In genomic region chr15:88861772-88862622, GRCm38 (mm10) we compare ENCODE assay signal across 8 mouse cellular contexts. TPM values are rescaled to one million over a fixed set of nuclear protein-coding genes. Genes with fewer than 3 reads are reported as not detected.
DNase-seq lines count a peak whose midpoint lies in the region; ATAC-seq and TF ChIP-seq lines count a peak whose summit lies in the region.

TSS of gene Pim3 (plus strand) at chr15:88862186.

- peak within 1 kb of the TSS; percentile 92 for H3K9ac ChIP-seq in forebrain, postnatal 0 days
- H3K9ac ChIP-seq in lung, embryonic 15.5 days = peak within 1 kb of the TSS; percentile 96

- H3K4me2 ChIP-seq in forebrain, postnatal 0 days (ENCODE audit: low read depth) = peak within 1 kb of the TSS; percentile 81
- H3K4me2 ChIP-seq in lung, embryonic 15.5 days = peak within 1 kb of the TSS; percentile 92

- peaks cover 29% of the 10 kb centered on the region for H3K4me1 ChIP-seq in G1E (ENCODE audit: insufficient read depth, low read depth, low read length)
- peaks cover 9% of the 10 kb centered on the region for H3K4me1 ChIP-seq in forebrain, postnatal 0 days (ENCODE audit: insufficient read depth)
- H3K4me1 ChIP-seq in lung, embryonic 15.5 days = peaks cover 46% of the 10 kb centered on the region

- H3K27me3 ChIP-seq in G1E (ENCODE audit: insufficient read depth, low read length) = peaks cover 9% of the 10 kb centered on the region
- H3K27me3 ChIP-seq in forebrain, postnatal 0 days (ENCODE audit: insufficient read depth, low read length) = no peaks in the 10 kb centered on the region
- H3K27me3 ChIP-seq in lung, embryonic 15.5 days = no peaks in the 10 kb centered on the region

- H3K27ac ChIP-seq in forebrain, postnatal 0 days (ENCODE audit: low read depth, low read length) = peak within 1 kb of the TSS; percentile 99
- H3K27ac ChIP-seq in lung, embryonic 15.5 days = peak within 1 kb of the TSS; percentile 98

- peak; percentile 85 for DNase-seq in G1E (ENCODE audit: low spot score)
- DNase-seq in cerebellum, adult 18-20 months = peak; percentile 97 to 98
- peak; percentile 99 for DNase-seq in forebrain, postnatal 0 days
- peak; percentile 97 for DNase-seq in heart, postnatal 4 days
- DNase-seq in layer of hippocampus, adult 8-10 months (ENCODE audit: low spot score in 2 of 2) = peak; percentile 97 to 98
- peak; percentile 95 for DNase-seq in ovary, adult 18-20 months (ENCODE audit: low spot score)
- DNase-seq in thymus, postnatal 0 days (ENCODE audit: low spot score) = peak; percentile 97

- peaks cover 25% of the 10 kb centered on the region for H3K36me3 ChIP-seq in G1E (replicated peaks)
- peaks cover 17% of the 10 kb centered on the region for H3K36me3 ChIP-seq in forebrain, postnatal 0 days (ENCODE audit: insufficient read depth)
- H3K36me3 ChIP-seq in lung, embryonic 15.5 days = peaks cover 23% of the 10 kb centered on the region

- no peak for TF ChIP-seq CTCF in G1E (IDR thresholded peaks at IDR 0.05; ENCODE audit: low read depth, low read length)
- no peak for TF ChIP-seq CTCF in forebrain, postnatal 0 days (IDR thresholded peaks at IDR 0.05; ENCODE audit: low read depth)

- peak; percentile 77 for ATAC-seq in G1E (ENCODE audit: extremely low read depth, insufficient number of reproducible peaks, low FRiP score, poor library complexity, severe bottlenecking)
- peak; percentile 86 for ATAC-seq in forebrain, postnatal 0 days
- ATAC-seq in lung, embryonic 15.5 days (ENCODE audit: borderline replicate concordance, extremely low read depth, low FRiP score, low TSS enrichment) = peak; percentile 84

- WGBS in forebrain, postnatal 0 days = 3% methylated on average over 97 of the region's 107 CpGs
- WGBS in lung, embryonic 15.5 days = under 1% methylated on average over 102 of the region's 107 CpGs

- H3K9me3 ChIP-seq in G1E (replicated peaks) = peaks cover 30% of the 10 kb centered on the region
- no peaks in the 10 kb centered on the region for H3K9me3 ChIP-seq in forebrain, postnatal 0 days (ENCODE audit: low read length)
- no peaks in the 10 kb centered on the region for H3K9me3 ChIP-seq in lung, embryonic 15.5 days

- H3K4me3 ChIP-seq in G1E (ENCODE audit: low read depth, low read length) = peak within 1 kb of the TSS; percentile 74
- peak within 1 kb of the TSS; percentile 79 for H3K4me3 ChIP-seq in forebrain, postnatal 0 days (ENCODE audit: low read depth, low read length)
- peak within 1 kb of the TSS; percentile 96 for H3K4me3 ChIP-seq in lung, embryonic 15.5 days

RNA-seq across cellular contexts. Expression of gene Pim3, which starts in this region (rescaled TPM):
- total RNA-seq in G1E (2014; fragmentation: Nextera tagmentation) (2.1 and 5.3 TPM in 2 replicates), G1E (2017) (3.4 and 3.7 TPM in 2 replicates)
- polyA plus RNA-seq in G1E (2012) = 6.0 and 6.8 TPM in 2 replicates
- total RNA-seq in forebrain, postnatal 0 days (2014; rRNA removed) = 65.5 and 70.6 TPM in 2 replicates
- 61.9 and 65.2 TPM in 2 replicates for polyA plus RNA-seq in forebrain, postnatal 0 days (2015; fragmentation: Nextera tagmentation; extraction: Ambion mirVana)
- total RNA-seq in heart, postnatal 4 days (2021) = 10 to 100 TPM; 36.8 to 40.2 TPM
- 10 to 100 TPM; 32.4 to 44.2 (median 38.4) TPM for total RNA-seq in layer of hippocampus, adult 8-10 months (2022)
- 65.9 and 70.3 TPM in 2 replicates for polyA plus RNA-seq in lung, embryonic 15.5 days (2015; fragmentation: Nextera tagmentation; extraction: Ambion mirVana)
- polyA plus RNA-seq in thymus, postnatal 0 days (2015; fragmentation: Nextera tagmentation; extraction: Ambion mirVana) = 40.2 and 43.8 TPM in 2 replicates

Comparison
In these comparisons a context has a peak if more than half of its experiments do, and no peak if none do; other contexts are left out.
1. Peak in every context shown above with its lines: DNase-seq, ATAC-seq, H3K4me3 ChIP-seq and H3K27ac ChIP-seq.
2. RNA of gene Pim3 (total RNA-seq): 65.5 to 70.6 TPM in forebrain, postnatal 0 days, 36.8 to 40.2 TPM in heart, postnatal 4 days and 32.4 to 44.2 TPM in layer of hippocampus, adult 8-10 months; 2.1 to 5.3 TPM in G1E; every median in the first group is over 4 times any median in the second.